Mouse (Mus musculus) ES-Bruce4 (cell line): Measurements from ENCODE around the gene Dzank1. TPM values are rescaled to one million over a fixed set of nuclear protein-coding genes. Genes with fewer than 3 reads are reported as not detected.

Source experiments
- H3K27ac ChIP-seq: 2 replicates; pipeline ENCODE4 v1.5.1; 2012; ENCODE audit warnings: low read length, inconsistent platforms; ENCODE audit not compliant: insufficient read depth
- H3K27me3 ChIP-seq: 2 replicates; pipeline ENCODE4 v1.6.1; 2012; ENCODE audit warnings: mild to moderate bottlenecking, low read length, inconsistent platforms; ENCODE audit not compliant: control insufficient read depth, poor library complexity, insufficient read depth, severe bottlenecking
- H3K36me3 ChIP-seq: 2 replicates; pipeline ENCODE4 v1.6.1; 2012; ENCODE audit warnings: inconsistent platforms, mild to moderate bottlenecking, low read length, moderate library complexity; ENCODE audit not compliant: control insufficient read depth, poor library complexity, insufficient read depth, severe bottlenecking
- H3K4me1 ChIP-seq: one replicate; pipeline ENCODE4 v1.8.1; 2011; ENCODE audit warnings: low read length; ENCODE audit not compliant: control insufficient read depth, insufficient read depth
- H3K4me3 ChIP-seq: 2 replicates; pipeline ENCODE4 v1.5.1; 2011; ENCODE audit warnings: low read depth, mild to moderate bottlenecking, low read length
- H3K9ac ChIP-seq: 2 replicates; pipeline ENCODE4 v1.6.1; 2012; ENCODE audit warnings: low read depth, mild to moderate bottlenecking, inconsistent platforms; ENCODE audit not compliant: poor library complexity, severe bottlenecking
- H3K9me3 ChIP-seq: replicated peaks from 2 replicates; pipeline ENCODE4 v1.6.1; 2012; ENCODE audit warnings: mild to moderate bottlenecking, low read length, inconsistent platforms; ENCODE audit not compliant: control insufficient read depth, poor library complexity, insufficient read depth, severe bottlenecking
- CTCF ChIP-seq: IDR thresholded peaks from one replicate; pipeline ENCODE4 v1.8.1; 2011; ENCODE audit warnings: low read depth, low read length
- EP300 ChIP-seq: IDR thresholded peaks from 2 replicates; pipeline ENCODE4 v1.6.1; 2011; ENCODE audit warnings: low read depth, low read length; ENCODE audit not compliant: insufficient read depth
- POLR2A ChIP-seq: IDR thresholded peaks from one replicate; pipeline ENCODE4 v1.8.1; 2011; ENCODE audit warnings: low read length; ENCODE audit not compliant: insufficient read depth
- polyA plus RNA-seq: library from polyadenylated mRNA; stranded (reverse); fragments of >200 nt; gene quantifications from 2 replicates; pipeline ENCODE4 v1.2.4, GENCODE M21; 2011; ENCODE audit warnings: low read depth; ENCODE audit not compliant: missing spikeins, insufficient read depth, insufficient read length

Dzank1 gene
- polyA plus RNA-seq, 1 experiment = 0.96 TPM

DNA sequence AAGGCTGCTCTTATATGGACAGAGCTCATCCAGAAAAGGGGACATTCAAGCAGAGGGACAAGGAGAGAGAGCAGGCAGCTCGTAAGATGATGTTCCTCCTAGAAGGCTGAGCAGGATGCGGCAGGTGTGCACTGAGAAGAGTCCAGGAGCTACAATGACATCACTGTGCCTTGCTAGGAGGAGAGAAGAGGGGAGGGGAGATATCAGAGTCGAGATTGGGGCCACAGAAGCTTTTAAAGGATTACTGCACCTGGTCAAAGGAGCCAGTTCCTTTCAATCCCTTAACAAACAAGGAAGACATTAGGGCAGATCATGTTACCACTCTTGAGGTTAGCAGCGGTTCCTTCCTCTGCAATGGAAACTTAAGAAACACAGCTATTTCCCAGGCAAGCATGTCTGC, 20.3 kb upstream of the Dzank1 start:
- Histone ChIP-seq H3K4me3 (no peak overlapping the region), H3K9ac (no peak overlapping the region), H3K27ac (no peak overlapping the region), H3K27me3 (no peaks in the 10 kb centered on the region), H3K4me1 (no peaks in the 10 kb centered on the region), H3K36me3 (peaks cover 5% of the 10 kb centered on the region), H3K9me3 (no peaks in the 10 kb centered on the region)
- no peak for TF ChIP-seq POLR2A
- TF ChIP-seq EP300 = no peak
- TF ChIP-seq CTCF = no peak

GRCm38 (mm10) chr2:144545481-144545880, 18.3 kb upstream of the Dzank1 start:
- no peak for TF ChIP-seq POLR2A
- no peak for TF ChIP-seq EP300
- no peak for TF ChIP-seq CTCF
- Histone ChIP-seq H3K27ac (no peak overlapping the region), H3K36me3 (peaks cover 5% of the 10 kb centered on the region), H3K27me3 (no peaks in the 10 kb centered on the region), H3K9ac (no peak overlapping the region), H3K9me3 (no peaks in the 10 kb centered on the region), H3K4me3 (no peak overlapping the region), H3K4me1 (no peaks in the 10 kb centered on the region)

GRCm38 (mm10) chr2:144545061-144545460, 17.8 kb upstream of the Dzank1 start:
- peaks cover 5% of the 10 kb centered on the region for H3K36me3 ChIP-seq
- no peaks in the 10 kb centered on the region for H3K4me1 ChIP-seq
- TF ChIP-seq EP300 (no peak), POLR2A (no peak), CTCF (no peak)
- H3K27me3 ChIP-seq = no peaks in the 10 kb centered on the region
- no peak overlapping the region for H3K9ac ChIP-seq
- H3K27ac ChIP-seq = no peak overlapping the region
- H3K4me3 ChIP-seq = no peak overlapping the region
- H3K9me3 ChIP-seq = no peaks in the 10 kb centered on the region

GRCm38 (mm10) chr2:144544630-144545029, 17.4 kb upstream of the Dzank1 start:
- Histone ChIP-seq H3K4me3 (no peak overlapping the region), H3K36me3 (peaks cover 5% of the 10 kb centered on the region), H3K9me3 (no peaks in the 10 kb centered on the region), H3K4me1 (no peaks in the 10 kb centered on the region), H3K27me3 (no peaks in the 10 kb centered on the region), H3K9ac (no peak overlapping the region), H3K27ac (no peak overlapping the region)
- TF ChIP-seq CTCF = no peak
- no peak for TF ChIP-seq EP300
- no peak for TF ChIP-seq POLR2A

DNA sequence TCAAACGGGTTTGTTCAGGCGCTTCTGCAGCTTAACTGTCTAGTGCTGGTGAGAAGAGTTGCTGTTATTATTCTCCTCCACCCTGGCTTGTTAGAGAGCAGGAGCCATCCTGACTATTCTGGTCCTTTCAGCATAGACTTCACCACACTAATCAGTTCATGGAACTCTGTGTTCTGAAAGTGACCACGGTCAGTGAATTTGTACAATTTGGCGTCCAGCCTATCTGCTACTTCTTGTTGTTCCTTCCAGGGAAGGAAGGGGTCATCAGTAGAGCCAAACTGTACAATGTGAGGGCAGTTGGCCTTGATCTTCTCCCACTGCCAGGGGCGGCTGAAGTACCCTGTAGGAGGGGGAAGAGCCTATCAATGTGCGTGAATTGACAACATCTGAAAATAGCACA, 16.5 kb upstream of the Dzank1 start:
- Histone ChIP-seq H3K9me3 (no peaks in the 10 kb centered on the region), H3K4me1 (no peaks in the 10 kb centered on the region), H3K27ac (no peak overlapping the region), H3K27me3 (no peaks in the 10 kb centered on the region), H3K9ac (no peak overlapping the region), H3K36me3 (peaks cover 13% of the 10 kb centered on the region), H3K4me3 (no peak overlapping the region)
- no peak for TF ChIP-seq CTCF
- TF ChIP-seq EP300 = no peak
- no peak for TF ChIP-seq POLR2A

GRCm38 (mm10) chr2:144541246-144541645, 14.0 kb upstream of the Dzank1 start:
- peaks cover 30% of the 10 kb centered on the region for H3K36me3 ChIP-seq
- TF ChIP-seq EP300 = no peak
- TF ChIP-seq CTCF = no peak
- TF ChIP-seq POLR2A = no peak
- H3K4me3 ChIP-seq = no peak overlapping the region
- H3K4me1 ChIP-seq = no peaks in the 10 kb centered on the region
- no peak overlapping the region for H3K9ac ChIP-seq
- no peak overlapping the region for H3K27ac ChIP-seq
- H3K9me3 ChIP-seq = no peaks in the 10 kb centered on the region
- H3K27me3 ChIP-seq = no peaks in the 10 kb centered on the region
